Mouse (Mus musculus): ENCODE results near the gene Surf1.

Surf1 gene

GRCm38 (mm10) chr2:26915927-26916728, at the start of gene Surf1, which contains the start of gene Surf2:
Surf1 (minus strand) TSS chr2:26916530.
Surf2 (plus strand) TSS chr2:26916367.
- DNase-seq: peak; percentile 75

GRCm38 (mm10) chr2:26964724-26965370, 48.5 kb upstream of the Surf1 start:
- peak; percentile 12 for DNase-seq

- peak; percentile 97 for DNase-seq
Measured at GRCm38 (mm10) chr2:26963923-26964723, 47.8 kb upstream of the Surf1 start, which contains the start of gene Rexo4. Rexo4 (minus strand) TSS chr2:26964386.

GRCm38 (mm10) chr2:26960756-26961155, 44.4 kb upstream of the Surf1 start:
- no peak for DNase-seq

GRCm38 (mm10) chr2:26957488-26957859, 41.1 kb upstream of the Surf1 start:
- no peak for DNase-seq

GRCm38 (mm10) chr2:26956811-26957487, 40.6 kb upstream of the Surf1 start:
- no peak for DNase-seq

GRCm38 (mm10) chr2:26954735-26955395, 38.5 kb upstream of the Surf1 start:
- DNase-seq: no peak

GRCm38 (mm10) chr2:26952866-26953265, 36.5 kb upstream of the Surf1 start:
- DNase-seq: no peak

- DNase-seq: no peak
Measured at GRCm38 (mm10) chr2:26952193-26952592, 35.9 kb upstream of the Surf1 start.

GRCm38 (mm10) chr2:26951346-26951905, 35.1 kb upstream of the Surf1 start:
- DNase-seq: no peak

- no peak for DNase-seq
Measured at GRCm38 (mm10) chr2:26950411-26950810, 34.1 kb upstream of the Surf1 start.

- no peak for DNase-seq
Measured at GRCm38 (mm10) chr2:26943253-26943652, 26.9 kb upstream of the Surf1 start.

GRCm38 (mm10) chr2:26941539-26941938, 25.2 kb upstream of the Surf1 start:
- DNase-seq: no peak

- no peak for DNase-seq
Measured at GRCm38 (mm10) chr2:26936425-26936824, 20.1 kb upstream of the Surf1 start.

GRCm38 (mm10) chr2:26935286-26935685, 19.0 kb upstream of the Surf1 start:
- DNase-seq: no peak

- DNase-seq: peak; percentile 89
Measured at GRCm38 (mm10) chr2:26933304-26934055, 17.1 kb upstream of the Surf1 start, which contains the start of the genes Surf4 and Stkld1. Surf4 (minus strand) TSS chr2:26933928. Stkld1 (plus strand) TSS chr2:26934047.

- DNase-seq: no peak
Measured at GRCm38 (mm10) chr2:26932473-26933303, 16.4 kb upstream of the Surf1 start.

- peak; percentile 51 for DNase-seq
Measured at GRCm38 (mm10) chr2:26930390-26930789, 14.1 kb upstream of the Surf1 start.

GRCm38 (mm10) chr2:26927745-26928476, 11.6 kb upstream of the Surf1 start:
- no peak for DNase-seq
